Mouse (Mus musculus): ENCODE measurements at regions not wholly inside any gene's neighbourhood (a gene's known extent, or its start where the extent isn't known, plus 50 kb on each side); places are given as distances from the start of the nearest gene placed in this dataset.

GRCm38 (mm10) chr13:119117906-119118305, 310.5 kb upstream of the Paip1 start:
- no peak for ATAC-seq (ENCODE audit: insufficient read depth)
- TF ChIP-seq CTCF (IDR thresholded peaks at IDR 0.05; ENCODE audit: low read depth): no peak
- Histone ChIP-seq H3K9ac (no peak overlapping the region), H3K4me3 (ENCODE audit: low read depth, low read length) (no peak overlapping the region), H3K27me3 (ENCODE audit: insufficient read depth, low read length) (no peaks in the 10 kb centered on the region), H3K4me2 (no peak overlapping the region), H3K4me1 (ENCODE audit: insufficient read depth) (no peaks in the 10 kb centered on the region), H3K27ac (ENCODE audit: low read depth) (no peak overlapping the region), H3K36me3 (ENCODE audit: insufficient read depth) (no peaks in the 10 kb centered on the region), H3K9me3 (ENCODE audit: low read depth, low read length) (no peaks in the 10 kb centered on the region)
- 80% methylated on average over 3 of the region's 3 CpGs for WGBS
- DNase-seq: no peak

GRCm38 (mm10) chr13:119118382-119118781, 310.0 kb upstream of the Paip1 start:
- Histone ChIP-seq H3K4me1 (ENCODE audit: insufficient read depth) (no peaks in the 10 kb centered on the region), H3K36me3 (ENCODE audit: insufficient read depth) (no peaks in the 10 kb centered on the region), H3K9ac (no peak overlapping the region), H3K9me3 (ENCODE audit: low read depth, low read length) (no peaks in the 10 kb centered on the region), H3K4me2 (no peak overlapping the region), H3K4me3 (ENCODE audit: low read depth, low read length) (no peak overlapping the region), H3K27ac (ENCODE audit: low read depth) (no peak overlapping the region), H3K27me3 (ENCODE audit: insufficient read depth, low read length) (no peaks in the 10 kb centered on the region)
- WGBS: 41% methylated on average over 1 of the region's 1 CpGs
- no peak for TF ChIP-seq CTCF (IDR thresholded peaks at IDR 0.05; ENCODE audit: low read depth)
- DNase-seq (no peak), ATAC-seq (ENCODE audit: insufficient read depth) (no peak)

- Histone ChIP-seq H3K9me3 (ENCODE audit: low read depth, low read length) (no peaks in the 10 kb centered on the region), H3K4me1 (ENCODE audit: insufficient read depth) (no peaks in the 10 kb centered on the region), H3K9ac (no peak overlapping the region), H3K27ac (ENCODE audit: low read depth) (no peak overlapping the region), H3K4me3 (ENCODE audit: low read depth, low read length) (no peak overlapping the region), H3K4me2 (no peak overlapping the region), H3K27me3 (ENCODE audit: insufficient read depth, low read length) (no peaks in the 10 kb centered on the region), H3K36me3 (ENCODE audit: insufficient read depth) (no peaks in the 10 kb centered on the region)
- ATAC-seq (ENCODE audit: insufficient read depth) (no peak), DNase-seq (no peak)
- 78% methylated on average over 2 of the region's 2 CpGs for WGBS
- no peak for TF ChIP-seq CTCF (IDR thresholded peaks at IDR 0.05; ENCODE audit: low read depth)
These were observed 288.0 kb upstream of the Paip1 start for GRCm38 (mm10) chr13:119140436-119140835.

GRCm38 (mm10) chr13:119143351-119143750, 285.1 kb upstream of the Paip1 start:
- no peak overlapping the region for H3K27ac ChIP-seq (ENCODE audit: low read depth)
- H3K27me3 ChIP-seq (ENCODE audit: insufficient read depth, low read length): no peaks in the 10 kb centered on the region
- H3K9ac ChIP-seq: no peak overlapping the region
- no peaks in the 10 kb centered on the region for H3K9me3 ChIP-seq (ENCODE audit: low read depth, low read length)
- no peak for DNase-seq
- WGBS: 0% methylated on average over 1 of the region's 1 CpGs
- no peak overlapping the region for H3K4me2 ChIP-seq
- no peaks in the 10 kb centered on the region for H3K4me1 ChIP-seq (ENCODE audit: insufficient read depth)
- no peak for ATAC-seq (ENCODE audit: insufficient read depth)
- TF ChIP-seq CTCF (IDR thresholded peaks at IDR 0.05; ENCODE audit: low read depth): no peak
- no peak overlapping the region for H3K4me3 ChIP-seq (ENCODE audit: low read depth, low read length)
- H3K36me3 ChIP-seq (ENCODE audit: insufficient read depth): no peaks in the 10 kb centered on the region

GRCm38 (mm10) chr13:119145713-119146112, 282.7 kb upstream of the Paip1 start:
- 62% methylated on average over 4 of the region's 4 CpGs for WGBS
- no peak for ATAC-seq (ENCODE audit: insufficient read depth)
- no peaks in the 10 kb centered on the region for H3K4me1 ChIP-seq (ENCODE audit: insufficient read depth)

GRCm38 (mm10) chr13:119147701-119148100, 280.7 kb upstream of the Paip1 start:
- Histone ChIP-seq H3K27me3 (ENCODE audit: insufficient read depth, low read length) (no peaks in the 10 kb centered on the region), H3K4me2 (no peak overlapping the region), H3K9ac (no peak overlapping the region), H3K27ac (ENCODE audit: low read depth) (no peak overlapping the region), H3K36me3 (ENCODE audit: insufficient read depth) (no peaks in the 10 kb centered on the region), H3K9me3 (ENCODE audit: low read depth, low read length) (no peaks in the 10 kb centered on the region), H3K4me1 (ENCODE audit: insufficient read depth) (no peaks in the 10 kb centered on the region), H3K4me3 (ENCODE audit: low read depth, low read length) (no peak overlapping the region)
- no peak for ATAC-seq (ENCODE audit: insufficient read depth)
- TF ChIP-seq CTCF (IDR thresholded peaks at IDR 0.05; ENCODE audit: low read depth): no peak
- WGBS: 78% methylated on average over 3 of the region's 3 CpGs
- DNase-seq: no peak

More at GRCm38 (mm10) chr13:119145713-119146112, 282.7 kb upstream of the Paip1 start:
- Histone ChIP-seq H3K9me3 (ENCODE audit: low read depth, low read length) (no peaks in the 10 kb centered on the region), H3K27me3 (ENCODE audit: insufficient read depth, low read length) (no peaks in the 10 kb centered on the region), H3K36me3 (ENCODE audit: insufficient read depth) (no peaks in the 10 kb centered on the region), H3K27ac (ENCODE audit: low read depth) (no peak overlapping the region), H3K4me2 (no peak overlapping the region), H3K9ac (no peak overlapping the region), H3K4me3 (ENCODE audit: low read depth, low read length) (no peak overlapping the region)
- TF ChIP-seq CTCF (IDR thresholded peaks at IDR 0.05; ENCODE audit: low read depth): no peak
- no peak for DNase-seq

- H3K4me1 ChIP-seq (ENCODE audit: insufficient read depth): no peaks in the 10 kb centered on the region
- no peak overlapping the region for H3K4me3 ChIP-seq (ENCODE audit: low read depth, low read length)
- ATAC-seq (ENCODE audit: insufficient read depth) (no peak), DNase-seq (no peak)
- H3K4me2 ChIP-seq: no peak overlapping the region
- H3K27me3 ChIP-seq (ENCODE audit: insufficient read depth, low read length): no peaks in the 10 kb centered on the region
- no peak overlapping the region for H3K27ac ChIP-seq (ENCODE audit: low read depth)
- no peaks in the 10 kb centered on the region for H3K9me3 ChIP-seq (ENCODE audit: low read depth, low read length)
- WGBS: 86% methylated on average over 4 of the region's 4 CpGs
- H3K36me3 ChIP-seq (ENCODE audit: insufficient read depth): no peaks in the 10 kb centered on the region
- H3K9ac ChIP-seq: no peak overlapping the region
- TF ChIP-seq CTCF (IDR thresholded peaks at IDR 0.05; ENCODE audit: low read depth): no peak
These were observed 279.3 kb upstream of the Paip1 start for GRCm38 (mm10) chr13:119149141-119149540.

Measured in lung, embryonic 14.5 days (tissue).